Mouse (Mus musculus) bone marrow, adult 2 months (tissue): ENCODE data around the gene Tbc1d1.

Experiments used
- CTCF ChIP-seq: fragments of 200-500 bp; IDR thresholded peaks from 2 replicates; pipeline ENCODE4 v1.5.1; 2011; ENCODE audit warnings: low read length, control low read depth; ENCODE audit not compliant: control insufficient read depth, insufficient read depth
- POLR2A ChIP-seq: fragments of 200-500 bp; IDR thresholded peaks from 2 replicates; pipeline ENCODE4 v1.6.1; 2011; ENCODE audit warnings: low read depth, mild to moderate bottlenecking, control low read depth, low read length, borderline replicate concordance; ENCODE audit not compliant: control insufficient read depth

DNA sequence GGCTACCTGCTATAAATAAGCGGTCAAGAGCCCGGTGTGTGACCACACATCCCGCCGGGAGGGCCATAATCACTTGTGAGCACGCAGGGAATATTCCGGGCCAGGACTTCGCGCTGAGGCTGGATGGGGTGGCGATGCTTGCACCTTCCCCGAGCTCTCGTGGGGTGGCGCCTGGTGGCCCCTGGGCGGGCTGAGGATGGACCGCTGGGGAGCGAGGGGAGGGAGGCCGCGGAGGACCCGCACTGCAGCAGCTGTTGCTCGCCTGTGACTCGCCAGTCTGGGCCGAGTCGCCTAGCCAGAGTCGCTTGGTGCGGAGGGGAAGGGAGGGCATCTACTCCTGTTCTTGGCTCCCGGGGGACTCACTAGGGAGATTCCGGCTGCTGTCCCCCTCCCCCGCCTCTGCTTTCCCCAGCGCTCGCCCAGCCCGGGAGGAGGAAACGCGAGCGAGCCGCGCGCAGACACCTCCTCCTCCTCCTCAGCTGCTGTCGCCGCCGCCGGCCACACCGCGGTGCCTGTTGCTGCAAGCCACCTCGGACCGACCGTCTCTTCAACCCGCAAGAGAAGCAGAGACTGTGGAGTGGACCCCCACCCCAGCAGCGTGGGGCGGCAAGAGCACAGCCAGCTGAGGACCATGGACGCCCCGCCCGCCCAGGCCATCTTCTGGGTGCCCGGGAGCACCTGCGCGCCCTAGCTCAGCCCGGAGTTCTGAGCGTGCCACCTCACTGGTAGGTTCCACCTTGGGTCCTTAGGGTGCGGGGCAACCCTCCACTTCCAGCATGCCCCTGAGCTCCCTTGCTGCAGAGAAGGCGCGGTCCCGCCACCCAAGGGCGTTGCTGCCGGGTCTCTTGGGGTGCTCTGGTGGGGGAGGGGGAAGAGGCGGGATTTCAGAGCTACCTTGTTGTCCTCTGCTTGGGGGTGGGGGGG lies 3.9 kb downstream of the Tbc1d1 start:
- TF ChIP-seq POLR2A (peak; percentile 46; the same call in 1 of the 2 replicates), CTCF (no peak)
